Mouse (Mus musculus) cerebellum, adult 2 months (tissue): ENCODE results near the gene Ciapin1. TPM values are rescaled to one million over a fixed set of nuclear protein-coding genes. Genes with fewer than 3 reads are reported as not detected.

Source experiments
- DNase-seq, 2 experiments: peaks; one replicate each; pipeline ENCODE4 v3.0.0; 2021
- H3K27ac ChIP-seq: fragments of 200-500 bp; 2 replicates; pipeline ENCODE4 v1.5.1; 2012; ENCODE audit warnings: low read length, control low read depth, inconsistent platforms; ENCODE audit not compliant: insufficient read depth
- H3K27me3 ChIP-seq: fragments of 200-500 bp; 2 replicates; pipeline ENCODE4 v1.6.1; 2012; ENCODE audit warnings: inconsistent platforms, mild to moderate bottlenecking, low read length, moderate library complexity; ENCODE audit not compliant: control insufficient read depth, insufficient read depth
- H3K4me1 ChIP-seq: fragments of 200-500 bp; 2 replicates; pipeline ENCODE4 v1.6.1; 2011; ENCODE audit warnings: low read length; ENCODE audit not compliant: control insufficient read depth, insufficient read depth
- H3K4me3 ChIP-seq: fragments of 200-500 bp; replicated peaks from 2 replicates; pipeline ENCODE3; 2011; ENCODE audit warnings: mild to moderate bottlenecking, low read depth, low read length, control low read depth; ENCODE audit not compliant: insufficient read depth
- CTCF ChIP-seq: fragments of 200-500 bp; IDR thresholded peaks from 2 replicates; pipeline ENCODE4 v1.5.1; 2011; ENCODE audit warnings: low read depth, mild to moderate bottlenecking, control low read depth, low read length, moderate library complexity, borderline replicate concordance; ENCODE audit not compliant: insufficient read depth
- POLR2A ChIP-seq: fragments of 200-500 bp; IDR thresholded peaks from 2 replicates; pipeline ENCODE4 v1.6.1; 2011; ENCODE audit warnings: low read length, control low read depth, borderline replicate concordance; ENCODE audit not compliant: insufficient read depth
- WGBS: fragments of 180-500 bp; shearing (Covaris S2); methylation state at CpG from one replicate; pipeline ENCODE4 v1.1.7; 2018; 5-methylcytosine and 5-hydroxymethylcytosine counted together
- polyA plus RNA-seq: library from polyadenylated mRNA; depleted of rRNA; stranded (reverse); fragments of >200 nt; gene quantifications from 2 replicates; pipeline ENCODE4 v1.2.3, GENCODE M21; 2012

The Ciapin1 gene
- polyA plus RNA-seq, 1 experiment = 58.4 TPM

DNA sequence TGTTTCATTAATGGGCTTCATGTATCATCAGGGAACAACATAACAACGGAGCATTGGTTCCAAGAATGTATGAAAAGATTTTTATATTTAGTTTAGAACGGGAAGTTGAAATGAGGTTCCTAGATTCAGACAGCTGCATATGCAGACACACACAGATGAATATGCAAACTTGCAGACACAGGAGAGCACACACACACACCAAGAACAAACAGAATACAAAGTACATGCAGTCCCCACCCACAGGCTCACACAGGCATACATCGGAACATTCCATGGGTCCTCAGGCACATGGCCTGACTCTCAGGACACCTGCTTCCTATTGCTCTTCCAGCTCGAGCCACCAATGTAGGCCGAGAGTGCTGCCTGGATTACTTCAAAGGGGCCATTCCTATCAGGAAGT, 27.3 kb downstream of the Ciapin1 start:
- WGBS = 87% methylated on average over 5 of the region's 5 CpGs

DNA sequence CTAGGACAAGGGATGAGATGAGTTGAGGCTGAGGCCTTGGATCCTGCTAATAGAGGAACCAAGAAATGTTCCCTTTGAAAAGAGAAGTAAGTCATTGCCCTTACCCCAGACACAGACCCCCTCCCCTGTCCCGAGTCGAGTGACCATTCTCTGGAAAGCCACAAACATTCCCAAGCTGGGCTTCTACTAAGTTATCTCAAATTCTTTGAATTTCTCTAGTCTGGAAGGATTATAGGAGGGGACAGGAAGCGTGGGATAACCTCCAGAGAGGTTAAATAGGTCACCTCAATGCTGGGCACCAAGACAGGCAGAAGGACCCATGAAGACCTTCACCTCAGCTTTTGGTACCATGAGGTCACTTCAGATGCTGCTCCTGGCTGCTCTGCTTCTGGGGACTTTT, 28.0 kb downstream of the Ciapin1 start, which contains the start of gene Ccl17:
TSS of gene Ccl17 (plus strand) at position 301 of the 400 bp plus-strand sequence.
- no peaks in the 10 kb centered on the region for H3K27me3 ChIP-seq
- no peaks in the 10 kb centered on the region for H3K4me1 ChIP-seq
- WGBS = 85% methylated on average over 3 of the region's 3 CpGs
- DNase-seq = no peak
- TF ChIP-seq POLR2A = no peak
- no peak within 1 kb of the TSS for H3K27ac ChIP-seq
- H3K4me3 ChIP-seq = no peak within 1 kb of the TSS

More for the DNA sequence above, 27.3 kb downstream of the Ciapin1 start:
- TF ChIP-seq CTCF = no peak
- no peak for TF ChIP-seq POLR2A
- DNase-seq = no peak
- Histone ChIP-seq H3K27ac (no peak overlapping the region), H3K4me3 (no peak overlapping the region), H3K4me1 (no peaks in the 10 kb centered on the region), H3K27me3 (no peaks in the 10 kb centered on the region)

DNA sequence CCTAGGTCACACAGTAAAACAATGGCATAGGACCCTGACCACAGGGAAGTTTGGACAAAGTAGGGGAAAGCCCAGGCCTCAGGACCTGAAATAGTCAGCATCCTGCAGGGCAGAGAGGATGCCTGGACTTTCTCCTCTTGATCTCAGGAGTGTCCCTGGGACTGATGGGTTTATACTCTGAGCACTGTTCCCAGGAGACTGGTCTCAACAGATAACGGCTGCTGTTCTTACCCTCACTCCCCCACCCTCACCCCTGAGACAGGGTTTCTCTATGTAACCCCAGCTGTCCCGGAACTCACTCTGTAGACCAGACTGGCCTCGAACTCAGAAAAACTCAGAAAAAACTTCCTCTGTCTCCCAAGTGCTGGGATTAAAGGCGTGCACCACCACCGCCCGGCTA, 29.8 kb downstream of the Ciapin1 start:
- Histone ChIP-seq H3K4me1 (no peaks in the 10 kb centered on the region), H3K27me3 (no peaks in the 10 kb centered on the region), H3K4me3 (no peak overlapping the region), H3K27ac (no peak overlapping the region)
- TF ChIP-seq CTCF = no peak
- no peak for TF ChIP-seq POLR2A
- WGBS = 86% methylated on average over 6 of the region's 6 CpGs
- no peak for DNase-seq

DNA sequence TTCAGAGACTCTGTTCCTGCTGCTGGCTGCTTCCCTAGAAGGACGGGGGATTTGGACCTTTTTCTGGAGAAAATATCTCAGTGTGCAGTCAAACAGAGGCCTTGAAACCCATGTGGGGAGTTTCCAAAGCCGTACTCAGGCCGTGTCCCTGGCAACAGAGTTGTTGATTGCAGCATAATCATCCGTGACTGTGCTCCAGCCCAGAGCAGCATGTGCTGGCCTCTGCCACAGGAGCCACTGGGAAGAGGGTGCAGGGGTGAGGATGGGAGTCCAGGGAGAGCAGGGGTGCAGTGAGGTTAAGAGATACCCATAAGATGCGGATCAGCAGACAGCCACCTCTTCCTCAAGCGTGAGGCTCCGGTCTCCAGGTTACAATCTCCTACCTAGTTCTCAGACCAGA, 30.7 kb downstream of the Ciapin1 start:
- Histone ChIP-seq H3K4me3 (no peak overlapping the region), H3K4me1 (no peaks in the 10 kb centered on the region), H3K27me3 (no peaks in the 10 kb centered on the region), H3K27ac (no peak overlapping the region)
- no peak for TF ChIP-seq CTCF
- no peak for TF ChIP-seq POLR2A
- 42% methylated on average over 7 of the region's 7 CpGs for WGBS
- no peak for DNase-seq

DNA sequence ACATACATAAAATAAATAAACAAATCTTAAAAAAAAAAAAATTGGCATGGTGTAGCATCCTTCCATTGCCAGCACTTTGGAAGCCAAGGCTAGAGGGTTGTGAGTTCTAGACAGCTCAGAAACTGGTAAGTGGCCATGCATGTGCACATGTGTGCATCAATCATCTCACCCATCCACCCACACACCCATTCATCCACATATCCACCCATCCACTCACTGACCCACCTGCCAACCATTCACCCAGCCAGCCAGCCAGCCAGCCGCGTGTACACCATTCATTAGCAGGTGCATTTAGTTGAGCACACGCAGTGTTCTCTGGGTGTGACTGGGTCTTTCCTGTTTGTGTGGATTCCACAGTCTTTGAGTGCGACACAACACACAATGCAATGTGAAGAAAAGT, 32.3 kb downstream of the Ciapin1 start:
- H3K4me3 ChIP-seq = no peak overlapping the region

DNA sequence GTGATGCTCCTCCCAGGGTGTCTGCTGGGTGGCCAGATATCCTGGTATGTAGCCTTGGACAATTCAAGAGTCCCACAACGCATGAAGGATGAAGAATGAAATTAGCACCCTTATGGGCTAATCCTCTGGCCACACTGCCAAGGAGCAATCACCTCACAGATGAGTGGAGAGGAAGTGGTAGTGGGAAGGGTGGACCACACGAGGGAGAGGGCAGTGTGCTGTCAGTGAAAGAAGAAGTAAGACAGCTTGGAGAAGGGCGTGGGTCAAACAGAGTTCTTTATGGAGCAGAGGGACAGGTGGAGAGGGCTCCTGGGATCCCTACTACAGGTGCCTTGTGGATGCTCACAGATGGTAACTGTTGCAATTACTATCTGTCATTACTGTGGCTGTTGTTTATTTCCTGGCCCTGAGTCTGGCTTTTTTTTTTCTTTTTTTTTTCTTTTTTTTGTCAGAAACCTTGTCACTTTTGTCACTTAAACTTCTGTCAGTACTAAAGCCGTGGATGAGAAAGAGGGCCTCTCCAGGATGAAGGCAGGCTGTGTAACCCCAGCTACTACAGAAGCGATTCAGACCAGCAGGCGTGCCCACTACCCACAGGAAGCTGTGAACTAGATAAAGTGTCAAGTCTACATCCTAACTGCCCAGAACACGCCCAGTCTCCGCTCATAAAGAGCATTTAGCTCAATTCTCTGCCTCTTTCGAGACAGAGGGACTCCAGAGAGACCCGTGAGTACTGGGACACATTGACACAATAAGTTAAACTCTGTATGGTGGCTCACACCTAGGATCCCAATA, 33.4 kb downstream of the Ciapin1 start:
- Histone ChIP-seq H3K4me3 (no peak overlapping the region), H3K27me3 (no peaks in the 10 kb centered on the region), H3K4me1 (no peaks in the 10 kb centered on the region), H3K27ac (no peak overlapping the region)
- no peak for DNase-seq
- TF ChIP-seq POLR2A (no peak), CTCF (no peak)
- 73% methylated on average over 10 of the region's 10 CpGs for WGBS

More for the DNA sequence above, 32.3 kb downstream of the Ciapin1 start:
- DNase-seq = no peak
- TF ChIP-seq POLR2A (no peak), CTCF (no peak)
- Histone ChIP-seq H3K4me1 (no peaks in the 10 kb centered on the region), H3K27me3 (no peaks in the 10 kb centered on the region), H3K27ac (no peak overlapping the region)
- 70% methylated on average over 4 of the region's 4 CpGs for WGBS

DNA sequence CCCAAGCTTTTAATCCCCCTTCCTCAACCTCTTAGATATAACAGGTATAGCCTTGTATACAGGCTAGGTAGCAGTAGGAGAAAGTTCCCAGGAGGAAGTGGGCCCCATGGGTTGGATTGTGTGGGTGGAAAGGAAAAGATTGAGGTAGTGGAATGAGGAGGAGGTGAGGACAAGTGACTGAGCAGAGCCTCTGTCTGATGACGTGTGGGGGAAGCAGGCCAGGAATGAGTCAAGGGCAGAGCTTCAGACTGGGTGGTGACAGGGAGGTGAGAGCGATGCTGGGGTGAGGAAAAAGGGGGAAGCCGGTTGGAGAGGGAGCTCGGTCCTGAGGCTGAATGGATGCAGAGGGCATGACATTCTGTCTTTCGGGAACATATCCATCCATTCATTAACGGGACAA, 34.6 kb downstream of the Ciapin1 start:
- 70% methylated on average over 6 of the region's 6 CpGs for WGBS
- Histone ChIP-seq H3K27me3 (no peaks in the 10 kb centered on the region), H3K4me3 (no peak overlapping the region), H3K27ac (no peak overlapping the region), H3K4me1 (no peaks in the 10 kb centered on the region)
- no peak for TF ChIP-seq POLR2A
- TF ChIP-seq CTCF = no peak
- DNase-seq = no peak

DNA sequence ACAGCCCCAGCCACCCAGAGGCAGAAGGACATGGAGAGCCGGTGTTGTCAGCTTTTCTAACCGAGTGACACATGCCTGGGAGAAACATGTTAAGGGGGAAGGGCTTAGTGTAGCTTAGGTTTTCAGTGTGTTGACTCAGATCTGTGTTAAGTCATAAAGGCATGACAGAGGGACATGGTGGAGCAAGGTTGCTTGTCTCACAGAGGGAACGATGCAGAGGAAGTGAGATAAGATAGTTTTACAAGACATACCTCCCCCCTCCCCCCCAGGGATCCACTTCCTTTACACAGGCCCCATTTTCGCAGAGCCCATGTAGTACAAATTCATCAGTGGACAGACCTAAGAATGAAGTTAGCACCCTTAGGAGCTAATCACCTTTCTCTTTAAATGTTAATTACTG, 35.8 kb downstream of the Ciapin1 start:
- WGBS = 86% methylated on average over 4 of the region's 4 CpGs

More for the DNA sequence above, 35.8 kb downstream of the Ciapin1 start:
- H3K27me3 ChIP-seq = no peaks in the 10 kb centered on the region
- no peak for DNase-seq
- no peak overlapping the region for H3K27ac ChIP-seq
- TF ChIP-seq CTCF = no peak
- TF ChIP-seq POLR2A = no peak
- H3K4me3 ChIP-seq = no peak overlapping the region
- H3K4me1 ChIP-seq = no peaks in the 10 kb centered on the region
